Mouse (Mus musculus) MN1 (cell line): ENCODE measurements at regions not wholly inside any gene's neighbourhood (a gene's known extent, or its start where the extent isn't known, plus 50 kb on each side); places are given as distances from the start of the nearest gene placed in this dataset.

Experiments used
- DNase-seq: peaks from one replicate; pipeline ENCODE4 v3.0.0-alpha.2; 2016; ENCODE audit warnings: low spot score

DNA sequence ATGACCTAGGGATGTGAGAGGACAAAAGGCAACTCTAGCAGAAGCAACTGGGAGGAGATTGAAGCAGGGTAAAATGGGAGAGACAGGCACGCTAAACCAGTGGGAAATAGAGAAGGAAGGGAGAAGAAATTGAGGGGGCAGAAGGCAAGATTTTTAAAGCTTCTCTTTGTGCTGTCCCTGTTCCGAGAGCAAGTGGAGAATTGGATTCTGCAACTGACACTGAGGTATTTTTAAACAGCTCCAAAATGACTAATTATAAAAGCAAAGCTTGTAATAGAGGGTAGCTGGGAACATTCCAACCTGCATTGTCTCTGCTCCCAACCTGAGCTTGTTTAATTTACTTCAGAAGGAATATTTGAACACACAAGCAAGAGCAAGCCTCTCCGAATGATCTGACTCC, 460.7 kb upstream of the Mgmt start:
- no peak for DNase-seq

DNA sequence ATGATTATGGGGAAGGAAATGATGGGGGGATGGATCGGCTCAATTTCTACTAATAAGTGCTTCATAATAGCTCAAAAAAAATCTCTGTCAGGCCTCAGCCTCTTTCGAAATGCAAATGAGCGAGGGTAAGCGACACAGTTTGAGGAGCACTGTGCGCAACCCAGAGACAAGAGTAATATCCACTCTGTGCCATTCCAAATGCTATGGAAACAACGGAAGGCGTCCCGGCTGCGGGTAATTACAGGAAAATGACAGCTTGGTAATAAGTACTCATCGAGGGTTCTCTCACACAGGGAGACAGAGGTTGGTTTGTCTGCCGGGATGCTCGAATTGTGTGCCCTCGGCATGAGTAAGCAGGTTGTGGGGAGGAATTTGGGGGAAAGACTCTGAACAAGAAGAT, 459.9 kb upstream of the Mgmt start:
- DNase-seq: no peak

DNA sequence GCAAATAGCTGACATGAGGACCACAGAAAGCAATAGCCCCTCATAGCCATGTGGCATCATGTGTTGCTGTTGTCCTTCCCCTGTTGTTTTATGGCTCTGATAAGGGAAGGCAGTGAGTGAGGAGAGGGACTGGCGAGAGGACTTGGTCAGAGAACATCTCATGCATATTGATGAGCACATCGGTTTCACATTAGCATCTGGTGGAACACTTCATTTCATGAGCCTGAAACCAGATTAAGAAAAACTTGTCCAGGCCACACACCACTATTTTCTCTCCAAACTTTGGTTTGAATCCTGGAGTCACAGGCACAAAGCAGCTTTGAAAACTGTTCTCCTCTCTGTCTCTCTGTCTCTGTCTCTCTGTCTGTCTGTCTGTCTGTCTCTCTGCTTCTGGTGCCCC, 451.0 kb upstream of the Mgmt start:
- no peak for DNase-seq

DNA sequence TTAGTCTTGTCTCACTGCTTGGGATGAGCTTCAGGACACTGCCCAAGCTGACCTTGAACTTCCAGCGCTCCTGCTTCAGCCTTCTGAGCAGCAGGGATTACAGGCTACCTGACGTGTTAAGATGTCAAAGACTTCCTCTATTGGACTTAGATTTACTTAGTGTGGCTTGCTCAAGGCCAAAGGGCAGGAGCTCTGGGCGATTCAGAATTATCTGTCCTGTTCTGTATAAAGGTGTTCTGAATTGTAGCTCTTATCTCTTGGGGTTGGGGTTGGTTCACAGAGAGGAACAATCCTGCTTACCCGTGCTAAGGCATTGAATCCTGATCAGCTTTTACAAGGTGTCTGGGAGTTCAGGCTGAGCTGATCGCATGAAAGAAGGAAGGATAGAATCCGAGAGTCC, 449.3 kb upstream of the Mgmt start:
- DNase-seq: no peak

DNA sequence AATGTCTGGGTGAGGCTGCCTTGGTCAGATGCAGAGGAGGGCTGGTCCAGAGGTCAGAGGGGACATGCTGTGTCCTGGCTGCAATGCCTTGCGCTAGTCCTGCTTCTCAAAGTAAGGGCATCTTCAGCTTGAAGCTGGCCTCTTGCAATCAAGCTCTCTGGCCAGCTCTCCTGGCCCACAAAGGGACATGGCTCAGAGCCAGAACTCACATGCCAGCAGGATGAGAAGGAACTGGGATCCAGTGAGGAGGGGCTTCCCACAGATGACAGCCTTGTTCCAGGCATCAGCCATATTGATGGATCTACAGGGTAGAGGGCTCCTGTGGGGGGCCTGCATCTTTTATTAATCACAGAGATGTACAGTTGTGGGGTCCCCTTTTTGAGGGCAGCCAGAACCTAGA, 445.1 kb upstream of the Mgmt start:
- DNase-seq: no peak

DNA sequence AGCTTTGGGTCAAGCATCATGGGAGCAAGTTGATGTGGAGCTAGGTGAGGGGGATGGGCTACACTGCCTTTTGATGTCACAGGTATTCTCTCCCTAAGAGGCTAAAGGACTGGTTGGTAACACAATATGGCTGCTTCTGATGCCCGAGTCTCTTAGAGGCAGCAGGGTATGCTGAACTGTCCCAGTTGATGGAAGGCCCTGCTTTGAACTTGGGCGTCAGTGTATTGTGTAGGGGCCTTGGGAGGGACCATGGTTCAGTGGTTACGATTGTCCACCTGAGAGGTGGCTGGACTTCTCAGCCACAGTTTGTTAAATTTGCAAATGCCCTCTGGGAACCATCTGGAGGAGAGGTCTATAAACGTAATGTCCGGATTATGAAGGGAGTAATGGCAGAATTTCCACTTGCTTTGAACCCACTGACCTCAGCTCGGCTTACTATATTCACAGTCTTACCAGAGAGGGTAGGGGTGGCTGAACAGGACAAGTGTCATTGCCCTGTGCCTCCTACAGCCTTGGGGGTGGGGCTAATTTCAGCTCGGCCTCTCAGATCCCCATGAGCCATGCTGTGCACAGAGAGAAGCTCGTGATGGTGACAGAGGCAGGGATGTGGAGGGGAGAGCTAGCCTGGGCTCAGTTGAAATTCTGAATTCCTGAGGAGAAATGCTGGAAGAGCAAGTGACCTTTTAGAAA, 442.6 kb upstream of the Mgmt start:
- no peak for DNase-seq

DNA sequence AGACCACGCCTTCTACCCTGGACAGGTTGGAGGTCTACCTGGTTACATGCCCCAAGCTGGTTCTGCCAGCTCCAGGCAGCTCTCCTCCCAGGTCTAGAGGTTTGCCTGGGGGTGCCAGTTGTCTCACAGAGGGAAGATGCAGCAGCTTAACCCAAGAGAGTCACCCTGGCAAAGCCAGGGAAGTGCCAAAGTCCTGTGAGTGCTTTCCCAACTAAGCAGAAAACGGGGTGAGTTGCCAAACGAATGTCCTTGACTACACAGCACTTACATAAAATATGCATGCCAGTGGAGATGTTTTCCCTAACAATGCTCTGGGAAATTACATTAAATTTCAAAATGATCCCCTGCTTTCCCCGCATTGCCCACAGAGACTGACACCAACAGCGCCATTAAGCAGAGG, 441.9 kb upstream of the Mgmt start:
- DNase-seq: no peak

DNA sequence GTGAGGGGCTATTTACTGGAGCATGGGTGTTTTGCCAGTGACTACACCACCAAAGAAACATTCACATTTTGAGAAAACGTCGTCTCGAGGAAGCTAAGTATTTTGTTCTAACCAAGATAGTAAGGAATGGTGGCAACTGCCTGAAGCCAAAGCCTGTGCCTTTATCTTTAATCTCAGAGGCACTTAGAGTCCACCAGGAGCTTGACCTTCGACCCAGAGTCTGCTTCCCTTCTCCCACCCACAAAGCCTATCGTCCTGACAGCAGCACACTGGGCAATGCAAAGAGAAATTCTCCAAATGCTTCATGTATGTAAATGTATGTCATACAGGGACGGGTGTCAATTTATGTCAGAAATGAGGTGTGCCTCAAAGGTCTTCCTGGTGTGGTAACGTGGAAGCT, 437.2 kb upstream of the Mgmt start:
- no peak for DNase-seq

DNA sequence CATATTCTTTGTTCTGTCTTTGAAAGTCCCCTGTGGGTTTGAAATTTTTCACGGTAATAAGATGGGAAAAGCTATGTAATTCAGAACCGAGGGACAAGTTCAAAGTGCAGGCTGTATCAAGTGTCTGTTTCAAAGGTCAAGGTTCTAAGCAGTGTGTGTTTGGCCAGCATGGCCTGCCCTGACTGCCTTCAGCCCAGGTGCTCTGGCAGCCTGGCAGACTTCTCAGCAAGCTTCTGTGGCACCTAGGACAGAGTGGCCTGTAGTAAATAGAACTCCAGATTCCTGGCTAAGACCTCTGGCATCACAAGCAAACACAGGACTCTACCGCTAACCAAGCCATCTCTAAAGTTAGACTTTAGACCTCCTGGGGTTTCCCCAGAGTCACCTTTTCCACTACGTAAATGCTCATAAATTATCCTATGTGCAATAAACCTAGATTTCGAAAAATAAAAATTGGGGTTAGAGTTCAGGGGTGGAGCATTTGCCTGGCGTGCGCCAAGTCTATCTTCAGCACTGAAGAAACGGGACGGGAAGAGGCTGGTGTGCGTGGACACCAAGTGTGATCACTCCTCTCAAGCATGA, 436.5 kb upstream of the Mgmt start:
- DNase-seq: no peak

DNA sequence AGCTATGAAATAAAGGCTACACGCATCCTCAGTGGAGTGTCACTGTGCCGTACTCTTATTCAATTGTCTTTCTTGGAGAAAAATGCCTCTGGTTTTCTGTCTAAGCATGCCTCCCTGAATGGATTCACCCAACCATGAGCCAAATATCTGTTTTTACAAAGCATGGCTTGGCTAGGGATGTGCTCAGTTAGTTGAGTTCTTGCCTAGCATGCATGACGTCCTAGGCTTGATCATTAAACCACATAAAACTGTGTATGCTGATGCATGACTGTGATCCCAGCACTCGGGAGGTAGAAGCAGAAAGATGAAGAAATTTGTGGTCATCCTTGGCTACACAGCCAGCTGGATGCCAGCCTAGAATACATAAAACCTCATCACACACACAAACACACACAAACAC, 417.3 kb upstream of the Mgmt start:
- DNase-seq: no peak

DNA sequence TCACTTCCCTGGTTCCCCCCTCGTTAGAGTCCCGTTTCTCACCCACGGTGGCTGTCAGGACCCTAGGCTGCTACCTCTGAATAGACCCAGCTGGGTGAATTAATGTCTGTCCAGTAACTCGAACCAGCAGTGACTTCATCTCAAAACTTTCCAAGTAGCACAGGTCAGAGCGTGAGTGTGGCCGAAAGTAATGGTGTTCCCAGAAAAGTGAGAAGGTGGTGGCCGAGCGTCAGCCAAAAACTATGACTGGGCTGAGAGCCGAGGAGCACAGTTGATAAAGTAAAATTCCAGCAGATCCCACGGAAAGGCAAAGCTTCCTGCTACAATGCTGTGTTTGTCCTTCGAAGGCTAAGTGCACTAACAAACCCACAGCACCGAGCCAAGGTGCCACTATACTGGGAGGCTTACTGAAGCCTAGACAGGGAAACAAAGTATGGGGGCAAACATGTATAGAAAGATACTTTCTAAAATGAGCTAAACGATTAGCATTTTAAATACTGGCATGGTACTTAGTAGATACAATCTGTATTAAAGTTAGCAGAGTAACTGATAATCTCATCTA, 413.7 kb upstream of the Mgmt start:
- DNase-seq: no peak

DNA sequence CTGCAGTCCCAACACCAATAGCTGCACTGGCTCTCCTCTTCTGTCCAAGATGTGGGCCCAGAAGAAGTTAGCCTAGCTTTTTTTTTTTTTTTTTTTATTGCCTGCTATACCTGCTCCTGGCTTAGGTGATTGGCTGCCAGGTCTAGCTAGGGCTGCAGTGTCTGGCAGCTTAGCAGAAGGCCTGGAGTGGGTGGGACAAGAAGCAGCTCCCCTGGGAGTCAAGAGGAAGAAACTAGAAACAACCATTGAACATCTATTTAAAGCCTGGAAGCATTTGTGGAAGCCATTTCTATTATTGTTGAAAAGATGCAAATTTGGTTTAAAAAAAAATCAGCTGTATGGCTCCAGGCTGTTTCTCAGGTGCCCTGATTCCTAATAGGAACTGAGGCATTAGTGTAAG, 411.2 kb upstream of the Mgmt start:
- DNase-seq: no peak

DNA sequence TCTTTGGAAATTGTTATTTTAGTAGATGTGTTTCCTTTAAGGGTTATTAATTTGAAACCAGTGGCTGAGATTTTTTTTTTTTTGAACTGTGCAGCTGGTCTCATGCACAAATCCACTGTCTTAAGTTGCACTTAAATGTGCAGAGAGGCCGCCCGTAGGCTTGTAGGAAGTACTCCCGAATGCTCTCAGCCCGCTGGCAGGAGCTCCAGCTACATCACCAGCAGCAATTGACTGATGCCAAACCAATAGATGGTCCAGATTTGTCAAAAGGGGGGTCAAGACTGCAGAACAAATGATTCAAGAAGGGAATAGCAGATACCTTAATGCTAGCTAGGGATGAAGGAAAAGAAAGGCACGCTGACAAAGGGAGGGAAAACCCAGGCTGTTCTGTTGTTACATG, 406.9 kb upstream of the Mgmt start:
- DNase-seq: no peak

DNA sequence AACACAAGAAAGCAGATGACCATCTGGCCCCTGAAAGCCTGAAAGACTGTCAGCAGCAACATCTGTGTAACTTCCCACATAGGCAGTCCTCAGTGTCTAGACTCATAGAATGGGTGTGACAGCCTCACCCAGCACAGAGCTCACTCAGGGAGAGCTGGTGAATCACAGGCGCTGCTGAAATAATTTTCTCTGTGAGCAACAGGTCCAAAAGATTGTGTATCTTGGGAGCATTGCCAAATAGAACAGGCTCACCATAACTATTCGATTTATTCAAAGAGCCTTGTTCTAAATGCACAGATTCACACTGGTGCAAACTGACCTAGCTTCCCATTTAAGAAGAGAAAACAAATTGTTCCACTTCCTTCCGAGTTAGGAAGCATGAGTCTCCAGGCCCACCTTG, 399.6 kb upstream of the Mgmt start:
- DNase-seq: no peak

DNA sequence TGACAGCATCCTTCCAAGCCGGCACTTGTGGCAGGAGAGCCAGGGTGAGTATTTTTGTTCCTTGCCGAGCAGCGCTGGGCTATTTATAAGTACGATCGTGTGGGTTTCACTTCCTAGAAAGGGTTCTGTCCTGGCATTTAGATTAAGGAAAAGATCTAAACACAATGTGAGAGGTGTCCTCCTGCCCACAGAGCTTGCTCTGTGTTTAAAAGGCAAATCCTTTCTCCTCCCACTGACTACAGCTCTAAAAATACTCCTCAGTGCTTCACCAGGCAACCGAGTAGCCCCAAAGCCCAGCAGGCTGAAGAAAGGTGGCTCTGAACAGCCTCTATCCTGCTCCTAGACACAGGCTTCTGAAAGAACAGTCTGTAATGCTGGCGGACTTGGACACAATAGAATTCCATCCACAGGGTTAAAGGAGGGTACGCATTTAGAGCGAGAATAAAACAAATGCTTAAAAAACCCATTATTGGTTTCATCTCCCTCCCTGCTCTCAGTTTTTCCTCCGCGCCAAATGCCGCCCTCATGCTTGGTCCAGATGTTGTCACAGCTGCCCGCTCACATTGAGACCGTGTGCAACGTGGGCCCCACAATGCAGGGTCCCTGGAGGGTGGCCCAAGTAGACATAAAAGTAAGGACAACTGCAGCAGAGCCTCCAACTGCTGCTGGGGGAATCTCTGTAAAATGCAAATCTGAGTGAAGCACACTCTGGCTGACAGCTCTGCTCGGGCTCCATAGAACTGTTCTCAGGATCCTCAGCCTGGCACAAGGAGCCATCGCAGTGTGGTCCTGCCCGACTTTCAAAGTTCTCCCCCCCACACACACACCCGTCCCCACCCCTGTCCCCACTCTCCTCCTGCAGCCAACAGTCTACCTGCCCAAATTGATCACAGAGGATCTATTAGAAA, 397.8 kb upstream of the Mgmt start:
- DNase-seq: no peak

DNA sequence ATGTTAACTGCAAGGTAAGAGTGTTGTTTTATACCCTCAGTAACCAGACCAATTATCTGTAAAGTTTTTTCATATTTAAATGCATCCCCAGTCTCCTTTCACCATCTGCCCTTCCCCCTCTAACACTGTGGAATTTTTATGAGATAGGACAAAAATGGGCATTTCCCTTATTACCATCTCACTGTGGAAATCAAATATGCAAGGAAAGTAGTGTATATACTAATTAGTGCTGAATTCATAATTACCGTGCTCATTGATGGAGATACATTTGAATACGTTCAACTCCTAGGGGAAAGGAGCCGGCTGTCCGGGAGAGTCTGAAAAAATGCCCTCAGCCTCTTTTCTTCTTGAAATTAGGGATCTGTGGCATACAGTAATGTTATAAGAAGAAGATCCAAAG, 394.4 kb upstream of the Mgmt start:
- no peak for DNase-seq

DNA sequence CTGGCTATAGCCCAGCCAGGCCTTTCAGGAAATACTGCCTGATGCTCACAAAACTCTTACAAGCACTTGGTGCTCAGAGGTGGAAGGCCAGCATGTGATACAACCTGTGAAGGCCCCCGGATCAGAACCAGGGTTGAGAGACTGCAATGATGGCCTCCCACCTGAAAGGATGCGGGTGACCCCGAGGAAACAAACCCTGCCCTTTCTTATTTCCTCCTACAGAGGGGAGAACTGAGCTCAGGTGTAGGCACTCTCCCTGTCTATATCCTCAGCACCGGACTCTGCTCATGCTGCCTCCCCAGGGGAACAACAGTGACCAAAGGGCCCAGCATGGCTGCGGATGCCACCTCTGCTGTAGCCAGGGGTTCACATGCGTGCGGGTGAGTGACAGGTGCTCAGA, 393.3 kb upstream of the Mgmt start:
- DNase-seq: no peak

DNA sequence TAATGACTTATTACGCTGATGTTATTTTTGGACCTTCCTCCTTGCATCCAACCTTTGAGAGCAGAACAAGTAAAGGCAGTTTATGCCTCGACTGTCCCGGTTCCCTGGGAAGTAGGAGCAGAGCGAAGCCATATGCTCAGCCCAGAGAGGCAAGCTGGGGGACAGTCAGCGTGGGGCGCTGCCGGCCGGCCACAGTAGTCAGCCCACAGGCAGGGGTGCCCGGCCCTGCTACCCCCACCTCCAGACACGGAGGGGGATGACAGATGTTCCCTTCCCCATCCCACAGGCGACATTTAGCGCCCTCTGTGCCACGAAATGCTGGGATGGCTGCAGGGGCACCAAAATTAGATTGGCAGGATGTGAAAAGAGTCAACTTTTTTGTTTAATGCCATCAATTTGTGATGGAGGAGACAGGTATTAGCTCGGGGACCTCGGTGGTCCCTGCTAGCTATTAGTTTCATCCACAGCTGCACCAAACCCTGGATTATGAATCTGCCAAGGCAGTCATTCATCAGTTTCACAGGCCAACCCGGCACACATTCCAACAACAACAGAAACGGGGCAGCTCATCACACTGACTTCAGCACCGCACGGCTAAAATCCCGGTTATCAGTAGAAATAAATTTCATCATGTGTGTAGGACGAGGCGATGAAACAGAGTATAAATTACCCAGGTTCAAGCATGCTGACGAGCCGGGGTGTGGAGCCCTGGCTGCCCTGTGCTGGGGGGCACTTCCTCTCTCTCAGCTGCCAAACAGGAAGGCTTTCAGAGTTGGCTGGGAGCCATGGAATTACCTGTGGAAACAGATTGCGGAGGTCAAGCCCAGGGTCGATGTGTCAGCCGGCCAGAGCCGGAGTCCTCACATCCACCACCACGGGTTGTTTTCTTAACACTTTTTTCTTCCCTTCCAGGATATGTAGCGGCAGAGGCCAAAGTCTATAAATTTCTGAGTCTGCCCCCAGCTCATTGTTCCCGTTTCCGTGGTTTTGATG, 392.3 kb upstream of the Mgmt start:
- DNase-seq: no peak

DNA sequence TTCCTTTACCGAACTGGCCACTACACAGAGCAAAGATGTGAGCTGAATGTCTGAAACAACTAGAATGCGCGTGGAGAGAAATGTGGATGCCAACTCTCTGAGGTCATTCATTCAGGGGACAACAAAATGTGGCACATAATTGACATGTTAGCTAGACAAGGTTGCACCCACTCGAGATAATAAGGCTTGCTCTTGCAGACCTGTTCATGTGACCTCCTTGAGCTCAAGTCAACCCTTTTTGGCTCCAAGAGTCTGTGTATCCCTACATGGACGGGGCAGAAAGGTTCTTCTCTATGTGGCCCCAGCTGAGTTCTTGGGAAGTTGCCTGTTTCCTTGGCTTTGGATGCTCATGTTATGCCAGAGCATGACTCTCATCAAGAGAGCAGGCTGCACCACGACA, 383.0 kb upstream of the Mgmt start:
- no peak for DNase-seq

DNA sequence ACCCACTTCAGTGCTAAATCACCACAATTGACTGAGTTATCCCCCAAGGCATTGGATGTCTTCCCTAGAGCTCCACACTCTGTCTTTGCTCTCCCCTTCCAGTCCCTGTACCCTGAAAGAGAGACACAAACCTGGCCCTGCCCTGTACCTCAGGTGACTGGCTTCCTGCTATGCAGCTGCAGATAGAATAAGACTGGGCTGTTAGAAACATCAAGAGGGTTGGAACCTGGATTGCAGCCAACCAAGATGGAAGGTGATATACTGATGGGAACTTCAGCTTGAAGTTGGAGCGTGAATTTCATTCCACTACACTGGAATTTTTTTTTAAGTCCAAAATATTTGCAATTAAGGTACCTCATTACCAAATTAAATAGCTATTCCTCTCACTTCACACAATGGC, 379.0 kb upstream of the Mgmt start:
- no peak for DNase-seq

DNA sequence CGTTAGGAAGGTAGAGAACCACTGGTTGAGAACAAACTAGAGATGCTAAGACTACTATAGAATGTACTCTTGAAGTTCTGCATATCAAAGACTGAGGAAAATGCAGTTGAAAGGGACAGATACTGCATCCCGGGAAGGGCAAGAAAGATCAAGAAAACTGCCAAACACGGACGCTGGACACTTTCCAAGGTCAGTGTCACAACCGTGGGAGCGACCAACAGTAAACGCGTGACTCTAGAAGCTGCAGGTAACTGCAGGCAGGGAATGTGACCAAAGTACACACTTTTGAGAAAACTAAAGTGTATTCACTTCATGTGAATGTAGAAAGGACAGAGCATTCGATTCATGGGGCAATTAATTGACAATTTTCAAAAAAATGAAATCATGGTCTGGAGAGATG, 368.6 kb upstream of the Mgmt start:
- DNase-seq: no peak
